Mouse (Mus musculus) thymus, adult 2 months (tissue): ENCODE data around the gene Lin54. TPM values are rescaled to one million over a fixed set of nuclear protein-coding genes. Genes with fewer than 3 reads are reported as not detected.
"Not testable (repeated sequence)": the region's sequence is repeated elsewhere in the genome, so short reads cannot be mapped to it uniquely, and the experiment has no call there.

Source experiments
- DNase-seq: peaks from one replicate; pipeline ENCODE4 v3.0.0; 2021
- H3K27ac ChIP-seq: fragments of 200-500 bp; 2 replicates; pipeline ENCODE4 v1.5.1; 2012; ENCODE audit warnings: low read length, control low read depth; ENCODE audit not compliant: control insufficient read depth, insufficient read depth
- H3K27me3 ChIP-seq: fragments of 200-500 bp; 2 replicates; pipeline ENCODE4 v1.6.1; 2012; ENCODE audit warnings: mild to moderate bottlenecking, low read length, moderate library complexity, mixed read lengths; ENCODE audit not compliant: control insufficient read depth, insufficient read depth
- H3K36me3 ChIP-seq: fragments of 200-500 bp; 2 replicates; pipeline ENCODE4 v1.6.1; 2012; ENCODE audit warnings: mild to moderate bottlenecking, low read length, moderate library complexity; ENCODE audit not compliant: control insufficient read depth, insufficient read depth
- H3K4me1 ChIP-seq: fragments of 200-500 bp; replicated peaks from 2 replicates; pipeline ENCODE4 v1.6.1; 2012; ENCODE audit warnings: low read length; ENCODE audit not compliant: control insufficient read depth, insufficient read depth
- H3K4me3 ChIP-seq: fragments of 200-500 bp; 2 replicates; pipeline ENCODE4 v1.5.1; 2012; ENCODE audit warnings: mild to moderate bottlenecking, low read length, control low read depth, moderate library complexity; ENCODE audit not compliant: control insufficient read depth, insufficient read depth
- CTCF ChIP-seq: fragments of 200-500 bp; IDR thresholded peaks from 2 replicates; pipeline ENCODE4 v1.5.1; 2012; ENCODE audit warnings: mild to moderate bottlenecking, control low read depth, low read length, moderate library complexity, borderline replicate concordance; ENCODE audit not compliant: control insufficient read depth, poor library complexity, insufficient read depth; ENCODE audit errors: extremely low read depth
- POLR2A ChIP-seq: fragments of 200-500 bp; IDR thresholded peaks from 2 replicates; pipeline ENCODE4 v1.6.1; 2012; ENCODE audit warnings: mild to moderate bottlenecking, low read length, control low read depth, moderate library complexity; ENCODE audit not compliant: control insufficient read depth, poor library complexity, insufficient read depth; ENCODE audit errors: extremely low read depth
- WGBS: fragments of 180-500 bp; shearing (Covaris S2); methylation state at CpG from one replicate; pipeline ENCODE4 v1.1.7; 2018; 5-methylcytosine and 5-hydroxymethylcytosine counted together
- polyA plus RNA-seq: library from polyadenylated mRNA; depleted of rRNA; stranded (reverse); fragments of >200 nt; gene quantifications from 2 replicates; pipeline ENCODE4 v1.2.3, GENCODE M21; 2012

The Lin54 gene
- polyA plus RNA-seq, 1 experiment = 12.7 TPM

DNA sequence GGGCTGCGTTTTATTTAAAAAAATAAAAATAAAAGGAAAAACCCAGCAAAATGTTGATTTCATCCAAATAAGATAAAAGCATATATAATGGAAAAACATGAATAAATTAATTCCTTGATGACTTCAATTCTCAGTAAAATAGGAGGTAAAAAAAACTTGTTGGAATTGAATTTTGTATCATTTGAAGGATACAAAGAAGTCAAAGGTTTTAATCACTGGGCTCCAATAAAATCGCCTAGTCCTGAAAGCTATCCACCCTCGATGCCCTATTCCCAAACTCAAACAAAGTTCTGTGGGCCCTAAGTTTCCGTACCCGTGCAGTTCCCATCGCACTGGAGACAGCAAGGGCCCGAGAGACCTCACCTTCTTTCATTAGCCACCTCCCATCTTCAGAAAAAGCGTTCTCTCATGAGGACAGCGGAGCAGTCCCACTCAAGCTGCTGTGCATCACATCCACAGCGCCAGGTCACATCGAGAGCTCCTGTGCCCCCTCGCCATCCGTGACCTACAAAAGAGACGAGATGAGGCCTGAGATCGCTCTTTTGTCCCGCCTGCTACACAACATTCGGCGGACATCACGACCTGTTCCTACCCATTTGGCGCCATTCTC lies 71.6 kb downstream of the Lin54 start:
- Histone ChIP-seq H3K27me3 (no peaks in the 10 kb centered on the region), H3K4me3 (peak overlapping the region; percentile 90), H3K4me1 (peaks cover 15% of the 10 kb centered on the region), H3K27ac (peak overlapping the region; percentile 0; the same call in 1 of the 2 replicates), H3K36me3 (peaks cover 6% of the 10 kb centered on the region; the same call in 1 of the 2 replicates)
- DNase-seq = no peak
- TF ChIP-seq CTCF (0 out of 2 replicates have a peak, but pooled peaks have one; percentile 4), POLR2A (no peak)
- WGBS = under 1% methylated on average over 20 of the region's 20 CpGs

DNA sequence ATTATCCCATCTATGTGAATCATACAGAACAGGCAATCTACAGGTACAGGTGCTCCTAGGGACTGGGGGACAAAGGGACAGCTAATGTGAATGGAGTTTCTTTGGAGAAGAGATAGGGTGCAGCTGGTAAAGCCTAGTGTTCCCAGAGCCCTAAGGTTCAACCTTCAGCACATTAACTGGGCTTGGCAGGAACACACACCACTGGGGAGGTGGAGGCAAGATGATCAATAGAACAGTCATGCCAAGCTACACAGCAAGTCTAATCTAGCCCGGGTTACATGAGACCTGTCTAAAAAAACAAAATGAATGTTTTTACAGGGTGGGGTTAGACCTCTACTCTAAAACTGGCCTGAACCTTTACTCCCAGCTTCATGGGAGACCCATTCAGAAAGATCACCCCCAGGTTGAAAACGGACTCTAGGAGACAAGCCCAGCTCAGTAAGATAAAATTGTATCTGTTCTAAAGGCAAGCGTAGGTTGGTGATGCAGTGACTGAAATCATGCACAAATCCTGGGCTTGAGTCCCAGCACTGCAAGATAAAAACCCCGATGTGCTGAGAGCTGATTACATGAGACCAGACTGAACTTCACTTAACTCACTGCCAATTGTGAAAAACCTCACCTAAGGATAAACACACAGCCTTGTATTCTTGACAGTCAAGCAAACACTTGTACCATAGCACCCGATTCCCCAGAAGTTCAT lies 72.3 kb downstream of the Lin54 start:
- WGBS = 9% methylated on average over 5 of the region's 5 CpGs
- H3K36me3 ChIP-seq = peaks cover 6% of the 10 kb centered on the region; the same call in 1 of the 2 replicates
- H3K4me1 ChIP-seq = peaks cover 15% of the 10 kb centered on the region
- H3K27ac ChIP-seq = no peak overlapping the region
- H3K27me3 ChIP-seq = no peaks in the 10 kb centered on the region
- DNase-seq = no peak
- H3K4me3 ChIP-seq = no peak overlapping the region
- TF ChIP-seq POLR2A (no peak), CTCF (no peak)

GRCm38 (mm10) chr5:100427276-100427675 lies 73.2 kb downstream of the Lin54 start:
- peaks cover 6% of the 10 kb centered on the region; the same call in 1 of the 2 replicates for H3K36me3 ChIP-seq
- 67% methylated on average over 9 of the region's 9 CpGs for WGBS
- DNase-seq = no peak
- H3K27me3 ChIP-seq = no peaks in the 10 kb centered on the region
- TF ChIP-seq CTCF = no peak
- no peak for TF ChIP-seq POLR2A
- H3K27ac ChIP-seq = no peak overlapping the region
- H3K4me3 ChIP-seq = no peak overlapping the region
- peaks cover 15% of the 10 kb centered on the region for H3K4me1 ChIP-seq

DNA sequence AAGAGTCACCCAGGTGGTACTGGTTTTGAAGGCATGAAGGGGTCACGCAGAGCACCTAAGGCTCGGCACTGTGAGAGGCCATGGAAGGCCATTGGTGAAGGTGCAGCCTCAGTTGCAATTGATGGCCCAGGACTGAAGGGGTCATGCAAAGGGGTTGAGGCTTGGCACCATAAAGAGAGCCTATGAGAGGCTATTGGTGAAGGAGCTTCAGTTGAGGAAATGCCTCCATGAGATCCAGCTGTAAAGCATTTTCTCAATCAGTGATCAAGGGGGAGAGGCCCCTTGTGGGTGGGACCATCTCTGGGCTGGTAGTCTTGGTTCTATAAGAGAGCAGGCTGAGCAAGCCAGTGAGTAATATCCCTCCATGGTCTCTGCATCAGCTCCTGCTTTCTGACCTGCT lies 74.6 kb downstream of the Lin54 start:
- DNase-seq, H3K27ac ChIP-seq, H3K27me3 ChIP-seq, H3K4me3 ChIP-seq: not testable (repeated sequence)
- peaks cover 13% of the 10 kb centered on the region for H3K4me1 ChIP-seq
- 98% methylated on average over 2 of the region's 2 CpGs for WGBS
- peaks cover 13% of the 10 kb centered on the region for H3K36me3 ChIP-seq

DNA sequence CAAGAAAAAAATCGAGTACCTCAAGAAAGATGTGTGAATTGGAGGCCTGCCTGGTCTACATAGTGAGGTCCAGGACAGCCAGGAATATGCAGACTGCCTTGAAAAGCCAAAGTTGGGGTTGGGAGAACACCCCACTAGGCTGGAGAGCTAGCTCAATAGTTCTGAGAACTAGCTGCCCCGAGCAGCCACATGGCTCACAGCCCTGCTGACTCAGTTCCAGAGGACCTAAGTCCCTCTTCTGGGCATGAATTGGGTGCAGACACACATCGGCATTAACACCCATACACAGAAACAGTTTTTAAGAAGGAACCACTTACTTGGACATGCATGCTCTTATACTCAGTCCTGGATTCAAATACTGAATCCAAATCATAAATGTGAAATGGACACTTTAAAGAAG lies 76.2 kb downstream of the Lin54 start:
- no peak overlapping the region for H3K27ac ChIP-seq
- no peak for DNase-seq
- peaks cover 9% of the 10 kb centered on the region for H3K4me1 ChIP-seq
- H3K36me3 ChIP-seq = peaks cover 21% of the 10 kb centered on the region
- TF ChIP-seq CTCF (no peak), POLR2A (no peak)
- no peak overlapping the region for H3K4me3 ChIP-seq
- H3K27me3 ChIP-seq = no peaks in the 10 kb centered on the region
- 68% methylated on average over 3 of the region's 3 CpGs for WGBS

- Histone ChIP-seq H3K4me3 (no peak overlapping the region), H3K27ac (no peak overlapping the region), H3K27me3 (no peaks in the 10 kb centered on the region), H3K36me3 (peaks cover 21% of the 10 kb centered on the region), H3K4me1 (peaks cover 9% of the 10 kb centered on the region)
- no peak for TF ChIP-seq POLR2A
- no peak for TF ChIP-seq CTCF
- no peak for DNase-seq
- WGBS = 91% methylated on average over 7 of the region's 7 CpGs
Measured at GRCm38 (mm10) chr5:100423626-100424025, 76.8 kb downstream of the Lin54 start.
